Mouse (Mus musculus) left cerebral cortex, adult 2 months (tissue): Measurements from ENCODE around the gene Plpp4. TPM values are rescaled to one million over a fixed set of nuclear protein-coding genes. Genes with fewer than 3 reads are reported as not detected.

ENCODE experiments used
- DNase-seq, 2 experiments: peaks; one replicate each; pipeline ENCODE4 v3.0.0; 2021 to 2022; ENCODE audit warnings: low spot score in 2 of 2, mixed read lengths in 1 of 2; ENCODE audit errors: extremely low spot score in 1 of 2
- H3K27ac ChIP-seq: fragments of 200-600 bp; 2 replicates; pipeline ENCODE4 v1.8.1; 2022
- H3K4me3 ChIP-seq: fragments of 200-600 bp; 2 replicates; pipeline ENCODE4 v1.8.1; 2022
- CTCF ChIP-seq: fragments of 200-600 bp; IDR thresholded peaks from 2 replicates; pipeline ENCODE4 v1.8.1; 2022; ENCODE audit warnings: antibody characterized with exemption, mild to moderate bottlenecking, moderate library complexity
- intact Hi-C: fragments of 180-260 bp; cut with DNase I; formaldehyde crosslinking; loops from one replicate; pipeline ENCODE4 v1.15.1; 2025
- long read RNA-seq, 2 experiments: library from polyadenylated mRNA; stranded (forward); transcript quantifications; one replicate each; pipeline ENCODE4 v2.0.0; 2021; ENCODE audit warnings: borderline mapping rate in 2 of 2
- total RNA-seq, 2 experiments: library from RNA; stranded (reverse); gene quantifications; 2 replicates each; pipeline ENCODE4 v1.2.3; 2021

Plpp4 gene
- total RNA-seq: 10 to 100 TPM in 1 of 2 experiments, 1 to 10 TPM in 1; 9.0 to 10.1 TPM
- long read RNA-seq, experiment 1, transcript Plpp4-201 (7 exons, 1,256 nt): major isoform, 5 of 7 reads
- long read RNA-seq, experiment 1, partial matches to known transcripts: 0 of 7 reads
- long read RNA-seq, experiment 1, other reads (novel, unspliced or antisense): 2 of 7 reads
- long read RNA-seq, experiment 2, partial matches to known transcripts: 0 of 6 reads
- long read RNA-seq, experiment 2, other reads (novel, unspliced or antisense): 4 of 6 reads

DNA sequence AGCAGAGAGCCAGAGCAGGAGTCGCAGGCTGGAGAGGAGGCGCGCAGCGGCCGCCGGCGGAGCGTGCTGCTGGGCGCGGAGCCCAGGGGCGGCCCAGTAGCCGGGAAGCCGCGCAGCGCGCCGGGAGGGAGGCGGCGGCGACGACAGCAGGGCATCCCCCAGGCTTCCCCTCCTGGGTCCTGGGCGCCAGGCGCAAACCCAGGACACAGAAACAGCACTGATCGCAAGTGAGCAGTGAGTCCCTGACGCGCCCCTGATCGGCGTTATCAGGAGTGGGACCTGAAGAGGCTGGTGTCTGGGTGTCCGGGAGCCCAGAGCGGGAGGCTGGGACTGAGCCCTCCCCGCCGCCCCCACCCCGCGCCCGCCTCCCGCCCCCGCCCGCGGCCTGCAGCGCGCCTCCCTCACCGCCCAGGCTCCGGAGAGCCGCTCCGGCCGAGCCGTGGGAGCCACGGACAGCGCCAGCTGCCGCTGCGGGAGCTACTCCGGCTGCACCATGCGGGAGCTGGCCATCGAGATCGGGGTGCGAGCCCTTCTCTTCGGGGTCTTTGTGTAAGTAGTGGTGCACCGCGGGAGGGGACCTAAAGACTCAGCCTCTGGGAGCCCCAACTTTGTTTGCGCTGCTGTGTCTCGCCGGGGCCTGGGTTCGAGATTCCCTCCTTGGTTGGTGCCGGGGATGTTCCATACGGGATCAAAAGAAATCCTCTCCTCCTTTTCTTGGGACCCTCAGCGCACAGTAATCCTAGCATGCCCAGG is at the start of gene Plpp4:
TSS of gene Plpp4 (plus strand) at position 411 of the 753 bp plus-strand sequence.
- no peak for TF ChIP-seq CTCF

DNA sequence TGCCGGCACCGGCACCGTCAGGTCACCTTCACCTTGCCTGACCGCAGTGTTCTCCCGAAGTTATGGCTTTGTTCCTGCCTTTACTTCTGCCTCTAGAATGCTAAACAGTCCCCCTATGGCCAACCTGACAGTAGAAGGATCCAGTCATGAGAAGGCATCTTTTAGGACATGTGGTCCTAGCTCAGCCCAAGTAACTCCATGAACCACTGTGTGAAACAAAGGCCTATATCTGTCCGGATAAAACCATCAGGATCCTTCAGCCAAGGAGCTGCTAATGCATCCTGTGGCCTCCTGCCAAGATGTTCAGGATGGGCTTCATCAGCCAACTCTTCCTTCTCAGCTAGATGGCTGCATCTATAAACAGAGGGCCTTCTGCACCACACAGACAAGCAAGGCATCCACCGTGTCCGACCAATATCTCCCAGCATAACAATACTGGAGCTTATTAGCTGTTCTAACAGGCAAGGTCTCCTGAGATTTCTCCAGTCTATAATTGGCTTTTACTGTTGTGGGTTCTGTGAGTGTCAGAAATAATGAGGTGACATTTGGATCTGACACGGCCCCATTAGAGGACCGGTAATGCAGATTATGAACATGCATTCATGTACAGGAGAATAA is 40.8 kb upstream of the Plpp4 start:
- intact Hi-C loops: no loop called here
- H3K4me3 ChIP-seq: no peak overlapping the region
- DNase-seq: no peak
- no peak overlapping the region for H3K27ac ChIP-seq
- no peak for TF ChIP-seq CTCF

More for the DNA sequence above, at the start of gene Plpp4:
- Histone ChIP-seq H3K27ac (no peak within 1 kb of the TSS), H3K4me3 (peak within 1 kb of the TSS; percentile 55)
- intact Hi-C loops: no loop called here
- DNase-seq: peak; percentile 49 to 64

DNA sequence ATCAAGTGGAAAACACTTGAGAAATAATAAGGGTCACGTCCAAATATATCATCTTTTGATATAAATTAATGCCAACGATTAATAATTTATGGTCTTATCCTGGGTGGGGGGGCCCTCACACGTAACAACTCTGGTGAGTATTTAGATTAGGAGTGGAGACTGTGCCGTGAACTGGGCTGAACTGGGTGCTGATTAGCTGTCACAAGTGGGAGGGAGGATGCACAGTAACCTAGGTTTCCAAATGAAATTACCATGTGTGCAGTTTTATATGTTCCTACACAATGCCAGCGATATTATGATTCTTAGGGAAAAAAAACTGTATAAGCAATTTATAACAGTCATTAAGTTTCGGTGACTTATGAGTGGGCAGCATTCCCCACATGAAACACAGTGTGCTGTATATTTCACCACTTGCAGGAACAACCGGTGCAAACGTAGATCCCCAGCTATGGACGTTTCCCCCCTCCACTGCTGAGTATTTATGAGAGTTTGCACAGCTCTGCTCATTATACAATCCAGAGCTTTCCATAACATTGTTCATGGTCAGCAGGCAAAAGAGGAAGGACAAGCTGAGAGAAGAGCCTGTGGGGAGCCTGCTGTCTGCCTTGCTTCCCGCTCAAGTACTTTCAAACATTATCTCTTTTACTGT is 40.2 kb upstream of the Plpp4 start:
- H3K27ac ChIP-seq: no peak overlapping the region
- no peak for DNase-seq
- no peak for TF ChIP-seq CTCF

DNA sequence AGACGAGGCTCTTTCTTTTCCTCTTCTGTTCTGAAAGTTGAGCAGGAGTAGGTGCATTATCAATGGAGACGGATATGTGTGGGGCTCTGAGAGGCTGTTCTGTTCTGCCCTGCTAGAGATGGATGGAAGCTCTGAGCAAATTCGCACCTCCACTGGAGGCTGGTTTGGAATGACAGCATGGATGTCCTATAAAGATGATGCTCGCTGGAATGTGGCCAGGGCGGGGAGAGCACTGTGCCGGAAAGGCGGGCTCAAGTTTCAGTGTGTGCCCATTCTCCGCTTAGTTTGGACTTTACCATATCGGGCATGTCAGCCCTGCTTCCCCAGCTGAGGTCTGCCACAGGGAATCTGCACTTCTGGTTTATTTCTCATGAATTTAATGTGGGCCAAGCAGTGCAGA is 35.9 kb upstream of the Plpp4 start:
- intact Hi-C loops: no loop called here
- no peak for TF ChIP-seq CTCF
- no peak for DNase-seq
- Histone ChIP-seq H3K27ac (no peak overlapping the region), H3K4me3 (no peak overlapping the region)

More for the DNA sequence above, 40.2 kb upstream of the Plpp4 start:
- intact Hi-C loops: no loop called here
- no peak overlapping the region for H3K4me3 ChIP-seq

DNA sequence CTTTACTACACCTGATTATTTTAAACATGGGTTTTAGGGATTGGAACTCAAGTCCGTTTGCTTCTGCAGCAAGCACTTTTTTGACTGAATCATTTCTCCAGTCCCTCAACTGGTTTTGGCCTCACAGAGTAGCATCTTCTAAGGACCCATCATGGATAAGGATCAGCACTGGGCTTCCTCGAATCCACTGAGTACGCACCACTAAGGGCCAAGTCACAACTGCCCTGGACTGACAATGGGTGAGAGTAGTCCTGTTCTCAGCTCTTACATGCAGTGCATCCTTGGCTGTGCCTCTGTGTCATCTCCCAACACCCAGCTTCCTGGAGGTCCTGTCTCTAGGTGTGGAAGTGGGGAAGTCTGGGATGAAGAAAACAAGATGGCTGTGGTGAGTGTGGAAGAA is 35.2 kb upstream of the Plpp4 start:
- no peak for TF ChIP-seq CTCF
- Histone ChIP-seq H3K27ac (no peak overlapping the region), H3K4me3 (no peak overlapping the region)
- no peak for DNase-seq
- intact Hi-C loops: no loop called here

DNA sequence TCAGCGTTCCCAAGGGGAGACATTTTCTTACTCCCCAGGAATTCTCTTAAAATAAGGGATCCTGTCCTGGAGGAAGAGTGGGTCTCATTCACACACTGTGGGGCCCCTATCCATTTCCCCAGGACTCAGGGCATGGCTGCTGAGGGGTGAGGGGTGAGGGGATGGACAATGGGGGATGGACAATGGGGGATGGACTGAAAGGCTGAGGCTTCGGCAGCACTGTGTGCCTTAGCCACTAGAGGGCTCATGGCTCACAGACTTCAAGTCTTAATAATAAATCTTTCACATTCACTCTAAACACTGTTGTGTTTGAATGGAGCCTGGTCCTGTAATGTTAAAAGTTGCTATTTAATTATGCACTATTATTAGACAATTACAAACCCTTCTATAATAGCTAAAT is 21.4 kb upstream of the Plpp4 start:
- TF ChIP-seq CTCF: peak; percentile 80
- intact Hi-C loops: loop anchor here (1.0 to 5.0 kb wide), 3 partner anchors 150 to 373 kb away; no protein-coding TSS in a partner anchor

DNA sequence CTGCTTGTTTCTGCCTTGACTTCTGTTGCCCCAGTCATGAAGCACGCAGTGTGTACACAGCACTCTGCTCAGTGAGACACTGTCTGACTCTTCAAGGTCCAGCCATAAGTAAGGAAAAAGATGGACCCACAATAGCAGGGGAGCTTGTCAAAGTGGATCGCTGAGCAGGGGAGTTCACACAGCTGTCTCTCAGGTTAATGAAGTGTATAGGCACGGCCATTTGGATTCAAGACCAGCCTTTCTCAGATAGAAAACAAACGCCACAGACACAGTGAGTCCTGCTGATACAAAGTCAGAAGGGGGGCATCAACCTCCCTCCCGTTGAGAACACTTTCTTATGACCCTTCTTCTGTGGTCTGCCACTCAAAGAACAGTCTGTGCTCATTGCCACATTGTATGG is 20.8 kb upstream of the Plpp4 start:
- DNase-seq: no peak
- no peak for TF ChIP-seq CTCF
- intact Hi-C loops: loop anchor here (1.0 to 5.0 kb wide), 3 partner anchors 149 to 374 kb away; no protein-coding TSS in a partner anchor
- Histone ChIP-seq H3K27ac (no peak overlapping the region), H3K4me3 (no peak overlapping the region)

More for the DNA sequence above, 21.4 kb upstream of the Plpp4 start:
- DNase-seq: peak in 1 of 2 experiments; percentile 28
- no peak overlapping the region for H3K4me3 ChIP-seq
- no peak overlapping the region for H3K27ac ChIP-seq

DNA sequence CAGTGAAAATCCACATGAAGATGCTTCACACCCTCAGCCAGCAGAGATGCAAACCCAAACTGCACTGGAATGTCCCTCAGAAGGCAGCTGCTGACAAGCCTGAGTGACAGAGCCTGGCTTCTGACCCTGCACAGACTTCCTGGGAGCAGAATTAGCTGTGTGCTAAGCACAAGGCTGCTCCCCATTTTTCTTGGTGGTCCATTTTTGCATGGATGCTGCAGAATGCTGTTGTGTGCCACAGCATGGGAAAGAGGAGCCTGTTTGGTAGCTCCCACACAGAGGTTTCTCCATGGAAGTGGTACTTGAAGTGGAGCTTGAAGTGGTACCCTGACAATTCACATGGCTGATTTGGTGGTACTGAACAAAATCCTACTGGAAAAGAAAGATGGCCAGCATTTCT is 5.8 kb upstream of the Plpp4 start:
- intact Hi-C loops: no loop called here
- TF ChIP-seq CTCF: no peak
- no peak overlapping the region for H3K4me3 ChIP-seq
- H3K27ac ChIP-seq: no peak overlapping the region
- no peak for DNase-seq

DNA sequence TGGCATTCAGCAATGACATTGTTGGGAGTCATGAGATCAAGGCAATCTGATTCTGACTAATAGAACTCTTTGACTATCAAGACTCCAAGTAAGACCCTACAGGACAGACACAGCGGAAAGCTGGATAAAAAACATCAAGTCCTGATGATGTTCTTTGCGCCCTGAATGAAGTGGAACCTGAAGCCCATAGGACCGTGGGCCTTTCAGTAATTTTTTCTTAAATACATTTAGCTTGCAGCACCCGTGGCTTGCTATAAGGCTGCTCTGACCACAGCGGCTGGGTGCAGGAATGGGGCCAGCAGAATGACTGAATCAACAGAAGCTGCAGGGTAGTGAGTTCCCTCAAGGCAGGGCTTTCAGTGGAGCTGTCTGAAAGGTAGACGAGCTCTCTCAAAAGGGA is 3.4 kb upstream of the Plpp4 start:
- Histone ChIP-seq H3K27ac (no peak overlapping the region), H3K4me3 (no peak overlapping the region)
- DNase-seq: no peak
- no peak for TF ChIP-seq CTCF
- intact Hi-C loops: no loop called here

DNA sequence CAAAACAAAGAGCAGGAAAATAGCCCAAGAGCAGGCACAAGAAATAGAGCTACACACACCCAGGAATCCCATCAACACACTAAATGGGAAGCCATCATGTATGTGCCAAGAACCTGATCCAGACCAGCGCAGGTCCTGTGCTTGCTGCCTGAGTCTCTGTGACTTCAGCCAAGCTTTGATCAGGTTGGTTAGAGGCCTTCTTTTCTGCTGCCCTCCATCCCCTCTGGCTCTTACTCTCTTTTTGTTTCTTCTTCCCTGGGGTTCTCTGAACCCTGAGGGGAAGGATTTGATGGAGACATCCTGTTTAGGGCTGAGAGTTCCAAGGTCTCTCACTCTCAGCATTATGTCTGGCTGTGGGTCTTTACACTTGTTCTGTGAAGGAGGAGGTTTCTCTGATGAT is 2.7 kb upstream of the Plpp4 start:
- no peak overlapping the region for H3K4me3 ChIP-seq

DNA sequence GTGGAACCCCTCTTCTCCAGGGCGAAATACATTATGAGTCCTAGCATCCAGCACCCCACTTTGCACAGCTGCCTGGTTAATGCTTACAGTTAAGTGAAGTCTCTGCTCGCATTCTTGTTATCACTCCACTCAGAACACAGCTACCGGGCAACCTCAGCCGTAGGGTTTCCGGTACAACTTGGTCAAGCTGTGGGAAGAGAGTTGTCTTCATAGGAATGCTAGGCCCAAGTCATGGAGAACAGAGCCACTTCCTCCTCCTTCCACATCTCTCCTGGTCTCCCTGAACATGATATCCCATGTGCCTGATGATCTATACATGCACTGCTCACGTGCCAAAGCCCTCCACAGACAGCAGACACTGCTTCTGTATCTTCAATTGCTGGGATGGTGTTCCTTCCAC is 1.4 kb upstream of the Plpp4 start:
- Histone ChIP-seq H3K27ac (no peak overlapping the region), H3K4me3 (no peak overlapping the region)
- no peak for DNase-seq
- TF ChIP-seq CTCF: no peak
- intact Hi-C loops: no loop called here

More for the DNA sequence above, 2.7 kb upstream of the Plpp4 start:
- no peak overlapping the region for H3K27ac ChIP-seq
- no peak for DNase-seq
- intact Hi-C loops: no loop called here
- TF ChIP-seq CTCF: no peak
